Mouse (Mus musculus) left cerebral cortex, adult 2 months (tissue): ENCODE data around the gene 4932438A13Rik. TPM values are rescaled to one million over a fixed set of nuclear protein-coding genes. Genes with fewer than 3 reads are reported as not detected.

Source experiments
- DNase-seq, 2 experiments: peaks; one replicate each; pipeline ENCODE4 v3.0.0; 2021 to 2022; ENCODE audit warnings: low spot score in 2 of 2, mixed read lengths in 1 of 2; ENCODE audit errors: extremely low spot score in 1 of 2
- H3K27ac ChIP-seq: fragments of 200-600 bp; 2 replicates; pipeline ENCODE4 v1.8.1; 2022
- H3K4me3 ChIP-seq: fragments of 200-600 bp; 2 replicates; pipeline ENCODE4 v1.8.1; 2022
- CTCF ChIP-seq: fragments of 200-600 bp; IDR thresholded peaks from 2 replicates; pipeline ENCODE4 v1.8.1; 2022; ENCODE audit warnings: antibody characterized with exemption, mild to moderate bottlenecking, moderate library complexity
- intact Hi-C: fragments of 180-260 bp; cut with DNase I; formaldehyde crosslinking; loops from one replicate; pipeline ENCODE4 v1.15.1; 2025
- long read RNA-seq, 2 experiments: library from polyadenylated mRNA; stranded (forward); transcript quantifications; one replicate each; pipeline ENCODE4 v2.0.0; 2021; ENCODE audit warnings: borderline mapping rate in 2 of 2
- total RNA-seq, 2 experiments: library from RNA; stranded (reverse); gene quantifications; 2 replicates each; pipeline ENCODE4 v1.2.3; 2021

The 4932438A13Rik gene
- 100 to 1,000 TPM; 122 to 126 TPM for total RNA-seq
- long read RNA-seq, experiment 1, partial matches to known transcripts = 9 of 13 reads
- long read RNA-seq, experiment 1, other reads (novel, unspliced or antisense) = 4 of 13 reads
- long read RNA-seq, experiment 2, partial matches to known transcripts = 6 of 9 reads
- long read RNA-seq, experiment 2, other reads (novel, unspliced or antisense) = 3 of 9 reads

DNA sequence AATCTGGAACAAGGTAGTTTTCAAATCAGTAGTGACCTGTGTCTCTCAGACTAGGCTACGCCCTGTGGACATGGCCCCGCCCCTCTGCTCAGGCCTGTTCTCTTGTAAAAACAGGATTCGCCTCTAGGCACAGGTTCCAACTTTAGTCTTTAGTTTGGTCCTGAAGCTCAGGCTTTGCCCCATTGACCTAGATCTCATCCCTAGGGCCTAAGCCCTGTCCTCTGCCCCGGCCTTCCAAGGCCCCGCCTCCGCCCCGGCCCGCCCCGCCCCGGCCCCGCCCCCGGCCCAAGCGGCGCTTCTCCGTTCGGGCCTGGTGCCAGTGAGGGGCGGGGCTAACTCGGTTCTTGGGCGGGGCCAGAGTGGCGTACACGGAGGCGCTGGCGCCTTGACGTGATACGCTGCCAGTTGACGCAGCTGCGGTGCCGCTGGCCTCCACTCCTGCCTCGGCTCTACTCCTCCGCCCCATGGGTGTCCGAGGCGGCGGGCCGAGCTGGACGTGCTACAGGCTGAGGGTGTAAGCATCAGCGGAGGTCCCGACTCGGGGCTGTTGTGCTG is at the start of gene 4932438A13Rik:
TSS of gene 4932438A13Rik (plus strand) at position 384 of the 555 bp plus-strand sequence.
- intact Hi-C loops = loop anchor here (10.0 kb wide), 2 partner anchors 228 to 342 kb away; no protein-coding TSS in a partner anchor
- Histone ChIP-seq H3K27ac (peak within 1 kb of the TSS; percentile 93), H3K4me3 (peak within 1 kb of the TSS; percentile 67)
- TF ChIP-seq CTCF = no peak
- peak; percentile 96 to 99 for DNase-seq

GRCm38 (mm10) chr3:36816633-36817032 is 46.3 kb upstream of the 4932438A13Rik start:
- H3K4me3 ChIP-seq = no peak overlapping the region
- intact Hi-C loops = no loop called here
- DNase-seq = no peak
- no peak for TF ChIP-seq CTCF
- no peak overlapping the region for H3K27ac ChIP-seq

- no peak for TF ChIP-seq CTCF
- intact Hi-C loops = no loop called here
- Histone ChIP-seq H3K27ac (no peak overlapping the region), H3K4me3 (no peak overlapping the region)
- no peak for DNase-seq
Measured at GRCm38 (mm10) chr3:36819402-36819801, 43.5 kb upstream of the 4932438A13Rik start.

- intact Hi-C loops = no loop called here
- H3K4me3 ChIP-seq = no peak overlapping the region
- TF ChIP-seq CTCF = no peak
- no peak for DNase-seq
- H3K27ac ChIP-seq = no peak overlapping the region
Measured at GRCm38 (mm10) chr3:36821037-36821436, 41.9 kb upstream of the 4932438A13Rik start.

DNA sequence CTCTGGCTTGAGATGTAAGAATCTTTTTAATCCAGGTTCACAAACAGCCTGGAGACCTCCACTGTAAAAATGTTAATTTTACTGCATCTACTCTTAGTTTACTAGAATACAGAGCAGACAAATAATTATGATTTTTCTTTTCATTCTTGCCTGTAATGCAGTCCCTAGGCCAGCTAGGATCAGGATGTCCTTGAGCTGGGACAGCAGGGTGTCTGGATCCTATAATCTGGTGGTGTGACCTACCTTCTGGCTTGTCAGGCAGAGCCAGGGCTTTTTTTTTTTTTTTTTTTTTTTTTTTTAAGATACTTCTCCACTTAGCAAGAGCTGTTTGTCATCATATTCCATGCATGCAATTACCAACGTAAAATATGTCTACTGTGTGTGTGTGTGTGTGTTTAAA is 37.8 kb upstream of the 4932438A13Rik start:
- intact Hi-C loops = no loop called here
- H3K27ac ChIP-seq = no peak overlapping the region
- no peak for TF ChIP-seq CTCF
- DNase-seq = no peak
- H3K4me3 ChIP-seq = no peak overlapping the region

GRCm38 (mm10) chr3:36825554-36825953 is 37.4 kb upstream of the 4932438A13Rik start:
- no peak overlapping the region for H3K27ac ChIP-seq
- TF ChIP-seq CTCF = no peak
- no peak overlapping the region for H3K4me3 ChIP-seq
- no peak for DNase-seq
- intact Hi-C loops = no loop called here

GRCm38 (mm10) chr3:36827274-36828025 is 35.5 kb upstream of the 4932438A13Rik start:
- no peak overlapping the region for H3K27ac ChIP-seq
- intact Hi-C loops = no loop called here
- no peak overlapping the region for H3K4me3 ChIP-seq
- DNase-seq = no peak
- TF ChIP-seq CTCF = no peak

GRCm38 (mm10) chr3:36830218-36830617 is 32.7 kb upstream of the 4932438A13Rik start:
- Histone ChIP-seq H3K27ac (no peak overlapping the region), H3K4me3 (no peak overlapping the region)
- no peak for DNase-seq
- intact Hi-C loops = loop anchor here (5.0 kb wide), 1 partner anchor 143 kb away; no protein-coding TSS in a partner anchor
- no peak for TF ChIP-seq CTCF

DNA sequence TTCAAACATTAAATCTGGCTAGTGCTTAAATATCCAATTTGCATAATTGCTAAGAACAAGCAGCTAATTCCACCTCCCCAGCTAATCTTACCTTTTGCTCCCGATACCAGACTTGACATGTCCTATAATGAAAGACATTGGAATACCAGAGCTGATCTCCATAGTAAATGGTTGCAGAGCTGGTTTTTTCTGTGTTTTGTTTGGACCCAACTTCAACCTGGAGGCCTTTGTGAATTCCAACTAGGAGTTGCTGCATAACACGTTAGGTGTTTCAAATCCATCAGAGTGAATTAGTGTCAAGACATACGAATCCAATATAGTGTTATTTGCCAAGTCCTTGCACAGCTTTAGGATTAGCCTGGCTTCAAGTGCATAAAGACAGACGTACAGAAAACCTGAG is 28.5 kb upstream of the 4932438A13Rik start:
- no peak for TF ChIP-seq CTCF
- no peak overlapping the region for H3K4me3 ChIP-seq
- no peak for DNase-seq
- intact Hi-C loops = loop anchor here (5.0 kb wide), 1 partner anchor 147 kb away; no protein-coding TSS in a partner anchor
- no peak overlapping the region for H3K27ac ChIP-seq

DNA sequence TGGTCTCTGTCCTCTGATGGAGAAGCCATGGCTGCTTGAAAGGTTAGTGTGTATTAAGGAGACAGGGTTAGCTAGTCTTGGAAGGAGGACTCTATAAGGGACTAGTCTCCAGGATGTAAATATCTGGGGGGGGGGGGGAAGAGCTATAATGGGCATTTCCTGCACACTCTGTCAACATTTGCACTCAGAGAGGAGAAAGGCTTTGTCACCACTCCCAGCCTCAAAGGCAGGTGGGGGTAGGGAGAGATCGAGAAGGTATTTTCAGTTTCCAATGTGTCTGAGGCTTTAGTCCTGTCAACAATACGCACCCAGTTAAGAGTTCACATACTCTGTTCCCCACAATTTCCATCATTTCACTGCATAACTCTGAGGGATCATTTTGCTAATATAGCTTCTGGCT is 28.1 kb upstream of the 4932438A13Rik start:
- Histone ChIP-seq H3K27ac (no peak overlapping the region), H3K4me3 (no peak overlapping the region)
- TF ChIP-seq CTCF = no peak
- intact Hi-C loops = loop anchor here (5.0 kb wide), 1 partner anchor 148 kb away; no protein-coding TSS in a partner anchor
- DNase-seq = no peak

- TF ChIP-seq CTCF = peak; percentile 30
- intact Hi-C loops = no loop called here
- DNase-seq = peak in 1 of 2 experiments; percentile 14
- Histone ChIP-seq H3K4me3 (no peak overlapping the region), H3K27ac (no peak overlapping the region)
Measured at GRCm38 (mm10) chr3:36835525-36836203, 27.2 kb upstream of the 4932438A13Rik start.

DNA sequence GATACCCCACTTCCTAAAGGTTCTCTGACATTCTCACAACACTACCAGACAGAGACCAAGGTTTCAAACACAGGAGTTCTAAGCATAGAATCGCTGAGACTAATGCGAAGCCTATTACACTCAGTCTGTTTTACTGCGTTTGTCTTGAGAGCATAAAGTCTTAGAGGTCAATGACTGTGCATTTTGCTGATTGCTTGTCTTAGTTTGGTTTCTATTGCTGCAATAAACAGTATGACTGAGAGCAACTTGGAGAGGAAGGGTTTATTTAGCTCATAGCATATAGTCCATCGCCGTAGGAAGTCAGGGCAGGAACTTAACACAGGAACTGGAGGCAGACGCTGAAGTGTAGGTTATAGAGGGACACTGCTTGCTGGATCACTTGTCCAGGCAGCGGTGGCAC is 26.1 kb upstream of the 4932438A13Rik start:
- intact Hi-C loops = no loop called here
- no peak for DNase-seq
- TF ChIP-seq CTCF = no peak
- Histone ChIP-seq H3K27ac (no peak overlapping the region), H3K4me3 (no peak overlapping the region)
